Mouse (Mus musculus): Measurements from ENCODE around the gene Uhrf1bp1l. TPM values are rescaled to one million over a fixed set of nuclear protein-coding genes. Genes with fewer than 3 reads are reported as not detected.

Uhrf1bp1l gene
- total and polyA plus RNA-seq, 3 experiments, result 7.9 to 27.7 (median 20.6) TPM

- H3K27ac ChIP-seq, result no peak overlapping the region
- H3K27me3 ChIP-seq (ENCODE audit: control insufficient read depth, insufficient read depth, low read length), result no peaks in the 10 kb centered on the region
- 62% methylated on average over 6 of the region's 6 CpGs for WGBS
- no peaks in the 10 kb centered on the region for H3K36me3 ChIP-seq (ENCODE audit: control insufficient read depth, insufficient read depth, low read length)
- DNase-seq, result no peak
- H3K4me1 ChIP-seq (ENCODE audit: control insufficient read depth, insufficient read depth, low read length), result peaks cover 5% of the 10 kb centered on the region
- TF ChIP-seq CTCF (IDR thresholded peaks at IDR 0.05), result no peak
- no peak for TF ChIP-seq EP300 (IDR thresholded peaks at IDR 0.05; ENCODE audit: insufficient read depth, low read depth, low read length)
- no peak for TF ChIP-seq POLR2A (IDR thresholded peaks at IDR 0.05; ENCODE audit: insufficient read depth, low read depth, low read length)
- no peak overlapping the region for H3K4me3 ChIP-seq
- no peak overlapping the region for H3K9ac ChIP-seq (ENCODE audit: low read depth, low read length)
- H3K79me2 ChIP-seq (replicated peaks; ENCODE audit: control insufficient read depth, insufficient read depth, low read length), result no peaks in the 10 kb centered on the region
- intact Hi-C loops (cut with DNase I), result no loop called here
These were observed 14.4 kb upstream of the Uhrf1bp1l start for GRCm38 (mm10) chr10:89730386-89730785.

- H3K27ac ChIP-seq, result no peak overlapping the region; the same call in 1 of the 2 replicates
- intact Hi-C loops (cut with DNase I), result no loop called here
These were observed 13.4 kb upstream of the Uhrf1bp1l start for GRCm38 (mm10) chr10:89731341-89731740.

GRCm38 (mm10) chr10:89732001-89732794, 12.6 kb upstream of the Uhrf1bp1l start, which contains the start of gene Actr6:
Actr6 (minus strand) TSS chr10:89732295.
- Histone ChIP-seq H3K79me2 (replicated peaks; ENCODE audit: control insufficient read depth, insufficient read depth, low read length) (no peaks in the 10 kb centered on the region), H3K9ac (ENCODE audit: low read depth, low read length) (peak within 1 kb of the TSS; percentile 86), H3K27ac (peak within 1 kb of the TSS; percentile 51), H3K36me3 (ENCODE audit: control insufficient read depth, insufficient read depth, low read length) (no peaks in the 10 kb centered on the region), H3K27me3 (ENCODE audit: control insufficient read depth, insufficient read depth, low read length) (no peaks in the 10 kb centered on the region), H3K4me3 (peak within 1 kb of the TSS; percentile 94), H3K4me1 (ENCODE audit: control insufficient read depth, insufficient read depth, low read length) (peaks cover 5% of the 10 kb centered on the region)
- WGBS, result under 1% methylated on average over 49 of the region's 49 CpGs
- DNase-seq, result peak; percentile 94 to 95
- TF ChIP-seq CTCF (IDR thresholded peaks at IDR 0.05), result no peak
- peak; percentile 90 for TF ChIP-seq POLR2A (IDR thresholded peaks at IDR 0.05; ENCODE audit: insufficient read depth, low read depth, low read length)
- intact Hi-C loops (cut with DNase I), result loop anchor here (2.0 kb wide), 1 partner anchor 45 kb away; the partner anchor contains the start of gene Scyl2

More at GRCm38 (mm10) chr10:89731341-89731740, 13.4 kb upstream of the Uhrf1bp1l start:
- Histone ChIP-seq H3K36me3 (ENCODE audit: control insufficient read depth, insufficient read depth, low read length) (no peaks in the 10 kb centered on the region), H3K4me3 (peak overlapping the region; percentile 94), H3K4me1 (ENCODE audit: control insufficient read depth, insufficient read depth, low read length) (peaks cover 5% of the 10 kb centered on the region), H3K9ac (ENCODE audit: low read depth, low read length) (no peak overlapping the region), H3K79me2 (replicated peaks; ENCODE audit: control insufficient read depth, insufficient read depth, low read length) (no peaks in the 10 kb centered on the region), H3K27me3 (ENCODE audit: control insufficient read depth, insufficient read depth, low read length) (no peaks in the 10 kb centered on the region)
- no peak for TF ChIP-seq CTCF (IDR thresholded peaks at IDR 0.05)
- no peak for DNase-seq
- WGBS, result 6% methylated on average over 5 of the region's 5 CpGs

GRCm38 (mm10) chr10:89737092-89737491, 7.7 kb upstream of the Uhrf1bp1l start:
- TF ChIP-seq POLR2A (IDR thresholded peaks at IDR 0.05; ENCODE audit: insufficient read depth, low read depth, low read length) (no peak), EP300 (IDR thresholded peaks at IDR 0.05; ENCODE audit: insufficient read depth, low read depth, low read length) (no peak), CTCF (IDR thresholded peaks at IDR 0.05) (peak; percentile 18; the same call in 1 of the 2 replicates)
- H3K27me3 ChIP-seq (ENCODE audit: control insufficient read depth, insufficient read depth, low read length), result no peaks in the 10 kb centered on the region
- 45% methylated on average over 5 of the region's 5 CpGs for WGBS
- no peaks in the 10 kb centered on the region for H3K79me2 ChIP-seq (replicated peaks; ENCODE audit: control insufficient read depth, insufficient read depth, low read length)
- intact Hi-C loops (cut with DNase I), result no loop called here
- no peaks in the 10 kb centered on the region for H3K36me3 ChIP-seq (ENCODE audit: control insufficient read depth, insufficient read depth, low read length)
- H3K4me3 ChIP-seq, result no peak overlapping the region
- H3K4me1 ChIP-seq (ENCODE audit: control insufficient read depth, insufficient read depth, low read length), result peaks cover 2% of the 10 kb centered on the region
- no peak overlapping the region for H3K27ac ChIP-seq
- H3K9ac ChIP-seq (ENCODE audit: low read depth, low read length), result no peak overlapping the region
- no peak for DNase-seq

- H3K4me1 ChIP-seq (ENCODE audit: control insufficient read depth, insufficient read depth, low read length), result peaks cover under 1% of the 10 kb centered on the region; the same call in 1 of the 2 replicates
- no peak overlapping the region for H3K27ac ChIP-seq
- no peak for DNase-seq
- H3K79me2 ChIP-seq (replicated peaks; ENCODE audit: control insufficient read depth, insufficient read depth, low read length), result no peaks in the 10 kb centered on the region
- intact Hi-C loops (cut with DNase I), result no loop called here
- no peak overlapping the region for H3K9ac ChIP-seq (ENCODE audit: low read depth, low read length)
- H3K36me3 ChIP-seq (ENCODE audit: control insufficient read depth, insufficient read depth, low read length), result no peaks in the 10 kb centered on the region
- 79% methylated on average over 3 of the region's 3 CpGs for WGBS
- H3K27me3 ChIP-seq (ENCODE audit: control insufficient read depth, insufficient read depth, low read length), result no peaks in the 10 kb centered on the region
- TF ChIP-seq POLR2A (IDR thresholded peaks at IDR 0.05; ENCODE audit: insufficient read depth, low read depth, low read length) (no peak), EP300 (IDR thresholded peaks at IDR 0.05; ENCODE audit: insufficient read depth, low read depth, low read length) (no peak), CTCF (IDR thresholded peaks at IDR 0.05) (no peak)
- H3K4me3 ChIP-seq, result no peak overlapping the region
These were observed 6.9 kb upstream of the Uhrf1bp1l start for GRCm38 (mm10) chr10:89737887-89738286.

- H3K27ac ChIP-seq, result no peak overlapping the region
- H3K9ac ChIP-seq (ENCODE audit: low read depth, low read length), result no peak overlapping the region
- DNase-seq, result no peak
- WGBS, result 89% methylated on average over 9 of the region's 9 CpGs
- no peaks in the 10 kb centered on the region for H3K4me1 ChIP-seq (ENCODE audit: control insufficient read depth, insufficient read depth, low read length)
- TF ChIP-seq POLR2A (IDR thresholded peaks at IDR 0.05; ENCODE audit: insufficient read depth, low read depth, low read length) (no peak), CTCF (IDR thresholded peaks at IDR 0.05) (no peak)
- H3K36me3 ChIP-seq (ENCODE audit: control insufficient read depth, insufficient read depth, low read length), result no peaks in the 10 kb centered on the region
- no peak overlapping the region for H3K4me3 ChIP-seq
- no peaks in the 10 kb centered on the region for H3K27me3 ChIP-seq (ENCODE audit: control insufficient read depth, insufficient read depth, low read length)
- no peaks in the 10 kb centered on the region for H3K79me2 ChIP-seq (replicated peaks; ENCODE audit: control insufficient read depth, insufficient read depth, low read length)
- intact Hi-C loops (cut with DNase I), result no loop called here
These were observed 6.4 kb upstream of the Uhrf1bp1l start for GRCm38 (mm10) chr10:89738395-89738794.

Data from heart, adult 2 months (tissue).